Mouse (Mus musculus): ENCODE data around the gene Magi1.

Magi1 gene

GRCm38 (mm10) chr6:93733800-93734199 is 549.9 kb downstream of the Magi1 start:
- DNase-seq (ENCODE audit: low spot score in 2 of 2): no peak

- peak in 1 of 2 experiments; percentile 19 for DNase-seq (ENCODE audit: low spot score in 2 of 2)
These were observed 554.0 kb downstream of the Magi1 start for GRCm38 (mm10) chr6:93729702-93730101.

DNA sequence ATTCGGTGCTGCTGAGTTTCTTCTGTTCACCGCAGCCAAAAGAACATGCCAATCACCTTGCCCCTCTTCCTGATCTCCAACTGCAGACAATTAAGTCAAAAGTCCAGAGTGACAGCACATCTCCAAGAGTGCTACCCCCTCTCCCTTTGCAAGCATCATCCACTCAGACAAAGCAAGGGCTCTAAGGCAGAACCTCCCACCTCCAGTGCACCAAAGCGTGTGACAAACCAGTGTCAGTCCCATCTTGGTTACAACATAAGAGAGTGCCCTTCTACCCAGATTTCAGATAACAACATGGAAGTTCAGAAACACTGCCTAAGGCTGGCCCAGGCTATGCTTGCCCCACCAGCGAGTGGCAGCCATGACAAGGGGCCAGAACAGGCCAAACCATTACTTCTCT is 554.9 kb downstream of the Magi1 start:
- DNase-seq (ENCODE audit: low spot score in 2 of 2): no peak

DNA sequence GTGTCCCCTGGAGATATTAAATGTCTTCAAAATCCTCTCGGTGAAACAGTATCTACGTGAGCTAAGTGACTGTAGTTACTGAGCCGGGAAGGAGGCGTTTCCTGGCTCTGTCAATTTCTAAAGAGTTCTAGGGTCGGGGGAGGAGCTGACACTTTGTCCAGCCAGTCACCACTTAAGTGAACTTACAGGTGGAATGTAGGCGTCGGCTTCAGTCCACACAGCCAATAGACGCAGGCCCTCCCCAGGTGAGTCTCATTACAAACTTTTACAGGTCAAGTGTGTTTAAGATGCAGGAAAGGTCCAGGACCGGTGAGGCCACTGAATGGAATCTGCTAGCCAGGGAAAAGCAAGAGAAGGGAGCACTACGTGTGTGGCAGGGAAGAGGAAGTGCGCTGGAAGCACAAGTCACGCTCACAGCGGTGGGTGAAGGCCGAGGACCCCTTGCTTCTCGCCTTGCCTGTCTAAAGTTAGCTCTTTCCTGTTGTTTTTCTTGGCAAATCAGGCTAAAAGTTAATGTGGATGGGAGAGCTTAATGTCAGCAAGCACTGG is 556.0 kb downstream of the Magi1 start:
- DNase-seq (ENCODE audit: low spot score in 2 of 2): no peak

GRCm38 (mm10) chr6:93726829-93727455 is 556.8 kb downstream of the Magi1 start:
- DNase-seq (ENCODE audit: low spot score in 2 of 2): no peak

GRCm38 (mm10) chr6:93726121-93726520 is 557.6 kb downstream of the Magi1 start:
- no peak for DNase-seq (ENCODE audit: low spot score in 2 of 2)

DNA sequence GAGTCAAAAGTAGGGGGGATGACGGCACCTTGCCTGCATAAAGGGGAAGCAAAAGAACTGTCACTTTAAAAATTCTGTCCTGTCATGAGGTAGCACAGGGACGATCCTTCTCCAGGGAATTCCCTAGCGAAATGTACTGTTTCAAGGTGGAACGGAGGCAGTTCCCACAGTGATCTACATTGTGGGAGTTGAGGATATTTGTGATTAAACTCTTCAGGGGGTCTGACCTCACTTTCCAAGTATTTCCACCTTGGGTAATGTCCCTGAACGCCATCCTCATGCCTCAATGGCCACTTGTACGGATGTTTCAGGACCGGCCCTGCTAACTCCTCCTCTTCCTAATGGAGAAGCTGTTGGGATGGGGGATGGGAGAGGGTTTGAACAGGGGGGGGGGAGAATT is 559.0 kb downstream of the Magi1 start:
- no peak for DNase-seq (ENCODE audit: low spot score in 2 of 2)

DNA sequence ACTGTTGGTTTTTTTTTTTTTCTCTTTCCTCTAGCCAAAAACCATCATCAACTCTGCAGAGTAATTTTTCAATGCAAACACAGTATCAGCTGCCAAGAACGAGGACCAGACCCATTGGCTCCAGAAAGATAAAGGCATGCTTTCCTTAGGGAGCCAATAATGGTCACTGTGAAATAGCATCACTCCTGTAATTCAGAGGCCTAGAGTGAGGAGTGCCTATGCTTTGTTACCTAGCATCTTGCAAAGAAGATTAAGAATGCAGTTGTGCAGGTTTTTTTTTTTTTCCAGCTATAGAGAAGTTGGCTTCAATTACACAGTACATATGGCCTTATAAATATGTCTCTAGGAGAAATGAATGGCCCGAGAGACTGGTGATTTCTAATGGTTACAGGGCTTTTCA is 560.5 kb downstream of the Magi1 start:
- no peak for DNase-seq (ENCODE audit: low spot score in 2 of 2)

- DNase-seq (ENCODE audit: low spot score in 2 of 2): no peak
These were observed 564.2 kb downstream of the Magi1 start for GRCm38 (mm10) chr6:93719532-93719931.

- no peak for DNase-seq (ENCODE audit: low spot score in 2 of 2)
These were observed 565.3 kb downstream of the Magi1 start for GRCm38 (mm10) chr6:93718385-93718784.

DNA sequence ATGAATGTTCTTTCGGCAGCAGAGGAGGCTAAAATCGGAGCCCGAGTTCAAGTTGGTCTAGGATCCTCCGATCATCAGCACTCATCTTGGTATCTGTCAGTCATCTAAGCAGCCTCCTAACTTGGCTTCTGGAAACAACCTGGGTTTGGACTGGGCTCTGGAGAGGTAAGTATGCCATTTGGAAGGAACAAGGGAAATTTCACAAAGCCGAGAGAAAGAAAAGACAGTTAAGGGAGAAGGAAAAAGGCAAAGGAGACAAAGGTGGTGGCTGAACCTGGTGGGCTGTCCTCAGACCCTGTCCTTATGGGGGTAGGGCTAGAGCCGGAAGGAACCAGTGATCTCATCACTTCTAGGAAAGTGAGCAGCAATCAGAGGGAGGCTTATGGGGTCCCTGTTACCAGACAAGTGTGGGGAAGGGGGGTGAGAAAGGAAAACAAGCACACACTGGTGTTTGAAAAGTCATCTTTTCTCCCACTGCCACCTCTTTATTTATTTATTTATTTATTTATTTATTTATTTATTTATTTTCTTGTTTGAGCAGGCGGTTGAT is 565.8 kb downstream of the Magi1 start:
- no peak for DNase-seq (ENCODE audit: low spot score in 2 of 2)

GRCm38 (mm10) chr6:93716686-93717625 is 566.8 kb downstream of the Magi1 start:
- DNase-seq (ENCODE audit: low spot score in 2 of 2): no peak

DNA sequence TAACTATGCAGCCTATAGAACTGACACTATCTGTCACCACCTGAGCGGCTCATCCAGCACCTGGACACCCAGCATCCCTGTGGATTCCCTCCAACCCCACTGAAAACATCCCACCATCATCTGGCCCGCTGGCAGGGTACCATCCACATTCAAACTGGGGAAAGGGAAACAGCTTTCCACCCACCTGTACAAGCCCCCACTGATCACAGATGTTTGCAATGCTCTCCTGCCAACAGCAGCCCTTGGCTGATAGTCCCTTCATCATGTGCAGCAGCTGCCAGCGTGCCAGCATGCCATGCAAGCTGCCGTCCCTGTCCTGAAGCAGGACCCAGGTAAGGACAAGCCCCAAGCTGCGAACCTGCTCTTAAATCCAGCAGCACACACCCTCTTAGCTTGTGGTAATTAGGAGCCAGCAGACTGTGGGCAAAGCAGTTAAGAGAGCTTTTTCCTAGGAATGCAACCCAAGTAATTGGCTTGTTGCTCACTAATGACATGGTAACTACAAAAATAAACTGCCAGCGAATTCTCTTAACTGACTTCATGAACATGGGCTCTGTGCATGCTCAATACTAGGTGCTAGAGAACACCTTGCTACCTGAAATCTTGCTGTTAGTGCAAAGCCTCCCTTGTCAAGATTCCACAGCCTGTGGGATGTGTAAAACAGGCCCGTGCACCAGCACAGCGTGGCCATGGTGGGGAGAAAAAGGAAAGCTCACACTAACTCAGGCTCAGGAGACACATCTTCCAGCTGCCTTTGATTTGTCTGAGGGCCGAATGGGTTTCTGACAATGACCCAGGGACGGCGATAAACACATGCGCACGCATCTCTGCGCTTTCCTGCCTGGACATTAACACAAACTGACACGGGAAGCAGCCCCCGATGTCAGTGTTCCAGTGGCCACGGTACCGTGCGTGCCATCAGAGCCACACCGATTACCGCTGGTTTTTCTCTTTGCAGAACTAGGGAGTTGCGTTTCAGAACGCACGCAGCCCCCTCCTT is 568.2 kb downstream of the Magi1 start:
- no peak for DNase-seq (ENCODE audit: low spot score in 2 of 2)

DNA sequence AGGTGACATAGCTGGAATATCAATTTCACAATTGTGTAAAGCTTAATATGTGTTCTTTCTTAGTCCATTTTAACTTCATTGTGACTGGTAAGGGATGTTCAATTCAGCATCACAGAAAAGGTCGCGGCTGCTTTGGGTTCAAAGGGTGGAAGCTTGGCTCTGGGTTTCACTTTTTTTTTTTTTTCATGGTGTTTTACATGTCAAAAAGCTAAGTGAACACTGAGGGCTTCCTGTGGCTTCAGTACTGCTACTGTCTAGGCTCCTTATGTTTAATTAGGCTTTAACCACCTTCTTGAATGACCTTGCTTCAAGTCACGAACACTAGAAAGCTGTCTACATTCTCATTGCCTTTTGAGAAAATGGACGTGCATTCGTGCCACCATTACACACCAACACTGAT is 579.4 kb downstream of the Magi1 start:
- DNase-seq (ENCODE audit: low spot score in 2 of 2): no peak

DNA sequence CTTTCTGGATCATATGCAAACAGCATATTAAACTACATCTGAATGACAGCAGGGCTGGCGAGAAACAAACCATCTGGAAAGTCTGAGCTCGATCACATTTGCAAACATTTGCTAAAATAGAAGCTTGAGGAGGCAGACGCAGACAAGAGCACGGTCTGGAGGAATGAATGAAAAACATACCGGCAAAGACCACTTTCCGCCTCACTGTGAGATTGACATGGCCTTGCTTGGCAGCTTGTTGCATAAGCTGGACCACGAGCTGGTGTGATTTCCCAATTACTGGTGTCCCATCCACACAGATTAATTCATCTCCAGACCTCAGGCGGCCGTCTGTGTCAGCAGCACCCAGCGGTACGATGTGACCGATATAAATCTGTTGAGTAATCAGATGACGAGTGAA is 584.3 kb downstream of the Magi1 start:
- DNase-seq (ENCODE audit: low spot score in 2 of 2): no peak

GRCm38 (mm10) chr6:93697956-93698355 is 585.8 kb downstream of the Magi1 start:
- DNase-seq (ENCODE audit: low spot score in 2 of 2): no peak

- DNase-seq (ENCODE audit: low spot score in 2 of 2): no peak
These were observed 605.0 kb downstream of the Magi1 start for GRCm38 (mm10) chr6:93678766-93679165.

DNA sequence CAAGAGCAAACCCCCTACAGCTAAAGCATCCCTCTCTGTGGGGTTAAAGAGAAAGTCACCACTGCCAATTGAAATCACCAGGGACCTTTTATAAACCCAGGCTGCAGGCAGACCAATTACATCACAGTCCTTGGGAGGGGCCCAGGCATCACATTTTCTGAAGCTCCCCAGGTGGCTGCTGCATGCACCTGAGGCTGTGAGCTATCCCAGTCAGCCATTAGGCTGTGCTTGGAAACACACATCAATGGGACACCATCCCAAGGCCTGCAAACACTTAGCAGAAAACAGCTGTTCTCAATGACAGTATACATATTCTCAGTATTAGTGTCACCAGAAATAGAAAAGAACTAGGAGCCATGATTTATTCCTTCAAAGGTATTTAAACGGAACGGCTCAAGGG is 617.0 kb downstream of the Magi1 start:
- DNase-seq (ENCODE audit: low spot score in 2 of 2): no peak

DNA sequence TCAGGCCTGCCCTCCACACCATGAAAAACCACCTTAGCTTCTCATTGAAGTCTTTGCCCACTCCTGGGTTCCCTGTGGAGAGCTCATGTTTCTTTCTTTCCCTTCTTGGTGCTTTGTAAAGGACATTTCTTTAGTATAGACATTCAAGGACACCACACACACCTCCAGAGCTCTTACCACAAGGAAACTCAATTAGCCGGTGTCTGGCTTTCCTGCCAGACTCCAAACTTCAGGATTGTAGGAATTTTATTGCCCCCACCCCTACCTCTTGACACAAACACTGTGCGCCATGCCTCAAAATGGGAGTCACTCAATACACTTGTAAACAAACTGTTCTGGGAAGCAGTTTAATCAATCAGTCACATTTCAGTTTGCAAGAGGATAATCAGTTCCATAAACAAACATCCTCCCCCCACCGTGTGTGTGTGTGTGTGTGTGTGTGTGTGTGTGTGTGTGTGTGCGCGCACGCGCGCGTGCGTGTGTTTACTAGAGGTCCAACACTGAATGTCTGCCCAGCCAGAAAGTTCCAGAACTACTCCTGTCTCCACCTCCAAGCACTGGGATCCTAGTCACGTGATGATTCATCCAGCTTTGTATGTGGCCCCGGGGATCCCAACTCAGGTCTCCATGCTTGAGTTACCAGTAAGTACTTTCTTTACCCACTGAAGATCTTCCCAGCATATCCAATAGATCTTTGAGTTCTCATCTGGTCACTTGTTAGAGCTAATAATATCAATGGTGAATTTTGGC is 618.5 kb downstream of the Magi1 start:
- no peak for DNase-seq (ENCODE audit: low spot score in 2 of 2)

DNA sequence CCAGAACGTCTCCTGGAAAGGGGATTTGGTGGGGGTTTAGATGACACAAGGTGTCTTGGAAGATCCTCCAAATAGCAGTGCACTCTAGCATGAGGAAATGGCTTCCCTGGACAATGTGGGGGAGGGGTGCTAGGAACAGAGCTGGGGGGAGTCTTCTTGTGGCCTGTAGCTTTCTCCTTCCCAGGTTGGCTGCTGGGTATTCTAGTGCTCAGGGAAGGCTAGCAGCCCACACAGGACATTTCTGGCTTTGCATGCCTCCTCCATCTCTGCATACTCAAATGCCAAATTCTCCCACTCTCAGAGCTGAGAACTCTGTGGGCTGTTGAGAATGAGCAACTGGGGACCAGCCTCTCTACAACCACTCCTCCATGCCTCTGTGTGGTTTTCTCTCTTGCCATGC is 622.6 kb downstream of the Magi1 start:
- DNase-seq (ENCODE audit: low spot score in 2 of 2): no peak

DNA sequence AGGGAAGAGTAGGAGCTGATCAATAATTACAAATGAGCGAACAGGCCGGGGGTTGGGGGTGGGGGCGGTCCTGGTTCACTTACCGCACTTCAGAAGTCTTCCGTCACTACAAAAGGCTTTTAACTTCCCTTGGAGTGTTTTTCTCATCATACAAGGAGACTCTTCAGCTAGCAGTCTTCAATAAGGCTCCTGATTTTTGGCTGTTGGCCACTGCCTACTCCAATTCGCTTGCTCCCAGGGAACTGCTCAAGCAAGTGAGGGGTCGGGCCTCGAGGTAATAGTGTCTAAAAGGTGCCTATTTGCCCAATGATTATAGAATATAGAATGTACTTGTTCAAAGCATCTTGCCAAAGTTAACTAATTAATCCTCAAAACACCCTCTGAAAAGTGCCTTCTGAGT is 624.2 kb downstream of the Magi1 start:
- DNase-seq (ENCODE audit: low spot score in 2 of 2): no peak
